Mouse (Mus musculus) gastrocnemius, postnatal 10 days (tissue): ENCODE measurements around the gene Mecr. TPM values are rescaled to one million over a fixed set of nuclear protein-coding genes. Genes with fewer than 3 reads are reported as not detected.
"Not testable (repeated sequence)": the region's sequence is repeated elsewhere in the genome, so short reads cannot be mapped to it uniquely, and the experiment has no call there.

Experiments used
- DNase-seq: peaks from one replicate; pipeline ENCODE4 v3.0.0; 2021; ENCODE audit warnings: mixed read lengths
- long read RNA-seq, 2 experiments: library from polyadenylated mRNA; stranded (forward); transcript quantifications; one replicate each; pipeline ENCODE4 v2.0.0; 2021
- total RNA-seq, 2 experiments: library from RNA; stranded (reverse); gene quantifications; 2 replicates each; pipeline ENCODE4 v1.2.3; 2021

The Mecr gene
- total RNA-seq, result 10 to 100 TPM; 19.0 to 22.4 TPM
- long read RNA-seq, experiment 1, transcript Mecr-201 (10 exons, 1,337 nt), result major isoform, 17 of 18 reads
- long read RNA-seq, experiment 1, partial matches to known transcripts, result 0 of 18 reads
- long read RNA-seq, experiment 1, other reads (novel, unspliced or antisense), result 1 of 18 reads
- long read RNA-seq, experiment 2, transcript Mecr-201 (10 exons, 1,337 nt), result major isoform, 17 of 21 reads
- long read RNA-seq, experiment 2, partial matches to known transcripts, result 0 of 21 reads
- long read RNA-seq, experiment 2, other reads (novel, unspliced or antisense), result 3 of 21 reads

DNA sequence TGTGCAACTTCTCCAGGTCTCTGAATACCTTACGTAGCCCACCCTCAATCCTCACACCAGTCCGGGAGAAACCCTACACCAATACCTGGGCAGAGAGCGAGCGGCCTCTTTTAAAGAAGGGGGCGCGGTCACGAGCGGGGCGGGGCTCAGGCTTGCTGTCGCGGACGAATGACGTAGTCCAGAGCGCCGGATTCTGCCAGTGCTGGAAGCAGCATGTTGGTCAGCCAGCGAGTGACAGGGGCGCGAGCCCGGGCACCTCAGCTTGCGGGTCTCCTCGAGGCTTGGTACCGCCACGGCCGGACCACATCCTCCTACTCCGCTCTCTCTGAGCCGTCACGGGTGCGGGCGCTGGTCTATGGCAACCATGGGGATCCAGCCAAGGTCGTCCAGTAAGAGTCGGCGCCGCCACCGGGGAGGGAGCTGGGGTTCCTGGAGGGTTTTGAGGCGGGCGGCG is at the start of gene Mecr:
Gene Mecr (plus strand): TSS at position 181 of the 454 bp plus-strand sequence.
- DNase-seq, result peak; percentile 96

GRCm38 (mm10) chr4:131796312-131797080 is 46.8 kb upstream of the Mecr start:
- DNase-seq, result no peak

DNA sequence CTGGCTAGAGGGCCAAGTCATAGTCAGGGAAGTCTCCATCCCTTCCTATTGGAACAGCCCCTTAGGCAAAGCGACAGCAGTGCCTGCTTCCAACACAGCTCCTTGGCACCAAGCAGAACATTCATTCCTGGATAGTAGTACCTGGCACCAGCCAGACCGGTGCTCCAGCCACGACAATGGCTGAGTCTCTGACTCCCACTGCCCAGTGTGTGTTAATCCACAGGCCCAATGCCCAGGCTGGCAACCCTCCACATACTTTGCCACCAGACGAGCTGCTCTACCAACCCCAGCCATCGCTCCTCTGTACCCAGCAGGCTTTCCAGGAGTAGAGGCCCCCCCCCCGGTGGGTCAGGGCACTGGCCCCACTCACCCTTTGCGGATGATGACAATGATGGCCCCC is 45.8 kb upstream of the Mecr start:
- DNase-seq, result peak; percentile 52

DNA sequence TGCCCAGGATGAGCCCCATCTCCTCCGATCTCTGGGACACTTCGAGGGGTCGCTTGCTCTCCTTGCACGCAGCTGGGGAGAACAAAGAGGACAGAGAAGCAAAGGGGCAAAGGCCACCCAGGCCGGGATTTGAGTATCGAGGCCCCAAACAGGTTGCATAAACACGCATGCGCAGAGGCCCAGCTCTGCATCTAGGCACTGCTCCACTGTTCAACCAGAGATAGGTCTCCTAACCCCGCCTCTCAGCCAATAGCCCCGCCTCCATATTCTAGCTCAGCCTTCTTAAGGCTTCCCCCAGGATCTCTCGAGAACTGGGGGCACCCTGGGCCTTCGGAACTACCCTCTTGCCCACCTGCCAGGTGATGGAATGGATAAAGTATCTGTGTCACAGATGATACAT is 45.4 kb upstream of the Mecr start:
- no peak for DNase-seq

- no peak for DNase-seq
These were observed 44.3 kb upstream of the Mecr start for GRCm38 (mm10) chr4:131798968-131799367.

- no peak for DNase-seq
These were observed 39.4 kb upstream of the Mecr start for GRCm38 (mm10) chr4:131803846-131804245.

DNA sequence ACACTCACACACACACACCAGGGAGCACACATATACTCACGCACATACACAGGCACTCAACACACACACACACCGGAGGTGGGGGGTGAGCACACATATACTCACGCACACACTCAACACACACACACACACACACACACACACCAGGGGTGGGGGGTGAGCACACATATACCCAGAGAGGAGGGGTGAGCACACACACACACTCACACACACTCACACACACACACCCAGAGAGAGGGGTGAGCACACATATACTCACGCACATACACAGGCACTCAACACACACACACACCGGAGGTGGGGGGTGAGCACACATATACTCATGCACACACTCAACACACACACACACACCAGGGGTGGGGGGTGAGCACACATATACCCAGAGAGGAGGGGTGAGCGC is 38.5 kb upstream of the Mecr start:
- not testable (repeated sequence) for DNase-seq

DNA sequence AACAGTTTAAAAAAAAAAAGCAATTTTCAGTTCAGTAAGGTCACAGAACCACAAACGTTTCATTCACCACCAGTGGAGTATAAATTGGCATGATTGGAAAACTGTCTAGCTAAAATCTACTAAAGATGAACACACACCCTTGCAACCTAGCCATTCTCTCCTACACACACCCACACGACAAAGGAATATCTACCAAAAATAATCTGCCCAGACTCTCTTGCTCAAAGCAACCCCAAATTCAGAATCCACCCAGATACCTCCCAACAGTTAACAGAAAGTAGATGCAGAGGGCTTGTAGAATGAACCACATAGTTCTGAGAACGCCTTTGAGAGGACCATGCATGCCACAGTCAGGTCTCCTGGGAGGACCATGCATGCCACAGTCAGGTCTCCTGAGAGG is 38.0 kb upstream of the Mecr start:
- no peak for DNase-seq

DNA sequence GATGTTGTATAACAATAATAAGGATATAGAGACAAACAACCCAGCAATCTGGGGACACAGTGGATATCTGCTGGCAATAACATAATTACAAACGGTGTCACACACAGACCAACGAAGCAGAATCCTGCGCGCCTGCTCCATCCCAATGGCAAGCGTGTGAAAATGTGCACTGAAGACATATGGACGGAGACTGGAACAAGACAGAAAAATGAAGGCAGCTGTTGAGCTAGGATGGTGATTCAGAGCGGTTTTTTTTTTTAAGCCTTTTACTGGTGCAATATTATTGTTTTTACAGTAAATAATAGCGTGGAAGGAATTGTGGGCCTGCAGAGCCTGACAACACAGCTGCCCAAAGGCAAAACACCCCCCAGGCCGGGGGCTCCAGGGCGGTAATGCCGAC is 30.8 kb upstream of the Mecr start:
- DNase-seq, result no peak

GRCm38 (mm10) chr4:131813798-131814197 is 29.5 kb upstream of the Mecr start:
- no peak for DNase-seq

DNA sequence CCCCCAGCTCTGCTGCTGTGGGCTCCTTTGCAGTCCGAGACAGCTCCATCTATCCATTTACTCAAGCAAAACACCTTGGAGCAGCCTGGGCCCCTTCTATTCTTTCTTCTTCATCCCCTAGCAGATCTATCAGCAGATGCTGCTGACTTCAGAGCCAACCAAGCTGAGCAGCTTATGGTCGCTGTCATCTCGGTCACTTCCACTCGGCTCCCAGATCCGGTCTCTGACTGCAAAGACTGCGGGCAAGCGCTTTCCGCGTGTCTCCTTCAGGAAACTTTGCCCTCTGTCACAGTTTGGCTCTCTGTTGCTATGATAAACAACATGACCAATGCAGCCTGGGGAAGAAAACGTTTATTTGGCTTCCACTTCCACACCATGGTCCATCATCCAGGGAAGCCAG is 28.4 kb upstream of the Mecr start:
- no peak for DNase-seq

- no peak for DNase-seq
These were observed 27.5 kb upstream of the Mecr start for GRCm38 (mm10) chr4:131815774-131816173.

- no peak for DNase-seq
These were observed 24.3 kb upstream of the Mecr start for GRCm38 (mm10) chr4:131818926-131819325.

GRCm38 (mm10) chr4:131821161-131821731 is 22.0 kb upstream of the Mecr start:
- DNase-seq, result no peak

DNA sequence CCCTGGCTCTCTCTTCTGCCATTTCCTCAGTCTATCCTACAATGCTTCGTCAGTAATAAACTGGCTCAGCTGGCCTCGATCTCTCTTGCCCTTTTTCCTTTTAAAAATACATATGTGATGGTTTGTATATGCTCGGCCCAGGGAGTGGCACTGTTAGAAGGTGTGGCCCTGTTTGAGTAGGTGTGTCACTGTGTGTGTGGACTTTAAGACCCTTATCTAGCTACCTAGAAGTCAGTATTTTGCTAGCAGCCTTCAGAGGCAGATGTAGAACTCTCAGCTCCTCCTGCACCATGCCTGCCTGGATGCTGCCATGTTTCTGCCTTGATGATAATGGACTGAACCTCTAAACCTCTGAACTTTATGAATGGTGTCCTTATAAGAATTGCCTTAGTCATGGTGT is 20.7 kb upstream of the Mecr start:
- DNase-seq, result no peak

DNA sequence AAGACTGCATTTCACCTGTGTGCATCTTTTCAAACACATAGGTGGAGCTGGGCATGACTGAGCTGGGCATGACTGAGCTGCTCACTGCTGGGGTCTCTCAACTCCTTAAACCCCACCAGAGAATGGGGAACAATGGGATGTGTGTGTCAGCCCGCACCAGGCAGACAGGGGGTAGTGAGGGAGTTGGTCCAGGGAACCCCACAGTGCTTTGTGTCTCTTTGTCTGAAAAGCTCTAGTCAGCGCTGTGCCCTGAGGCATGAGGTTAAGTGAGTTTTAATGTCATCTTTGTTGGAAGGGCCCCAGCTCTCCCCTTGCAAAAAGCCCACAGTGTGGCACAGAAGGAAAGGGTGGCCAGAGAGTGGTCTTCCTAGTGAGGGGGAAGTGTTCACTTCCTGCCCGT is 18.3 kb upstream of the Mecr start:
- no peak for DNase-seq

- DNase-seq, result peak; percentile 36
These were observed 17.4 kb upstream of the Mecr start for GRCm38 (mm10) chr4:131825830-131826229.

DNA sequence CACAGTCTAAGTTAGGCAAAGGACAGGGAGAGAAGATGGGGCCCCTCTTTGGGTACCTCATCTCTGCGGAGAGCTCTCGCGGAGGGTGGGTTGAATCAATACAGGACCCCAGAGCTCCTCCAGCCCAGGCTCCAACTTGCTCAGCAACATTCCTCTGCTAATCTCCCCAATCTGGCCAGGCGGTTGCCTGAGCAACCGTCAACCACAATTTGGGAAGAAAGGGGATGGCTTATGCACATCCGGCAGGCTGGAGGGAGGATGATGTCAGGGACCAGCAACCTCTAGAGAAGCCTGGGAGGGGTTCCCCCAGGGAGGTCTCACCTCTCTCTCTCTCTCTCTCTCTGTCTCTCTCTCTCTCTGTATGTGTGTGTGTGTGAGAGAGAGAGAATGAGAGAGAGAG is 16.4 kb upstream of the Mecr start:
- DNase-seq, result no peak

DNA sequence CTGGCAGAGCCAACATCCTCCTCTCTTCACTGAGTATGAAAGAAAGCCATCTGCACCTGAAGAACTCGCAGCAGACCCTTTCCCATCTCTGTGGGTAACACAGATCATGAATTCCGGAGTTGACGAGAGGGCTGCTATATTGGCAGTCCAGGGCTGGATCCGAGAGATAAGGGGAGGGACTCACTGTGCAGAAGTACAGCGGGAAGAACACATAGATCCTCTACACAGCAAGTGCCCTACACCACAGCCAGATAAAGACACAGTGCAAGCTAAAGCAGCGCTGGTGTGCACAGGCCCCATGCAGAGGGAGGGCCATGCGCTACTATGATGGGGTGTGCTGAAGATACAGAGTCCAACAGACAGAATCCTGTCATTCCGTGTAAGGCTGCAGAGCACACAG is 14.1 kb upstream of the Mecr start:
- DNase-seq, result no peak

DNA sequence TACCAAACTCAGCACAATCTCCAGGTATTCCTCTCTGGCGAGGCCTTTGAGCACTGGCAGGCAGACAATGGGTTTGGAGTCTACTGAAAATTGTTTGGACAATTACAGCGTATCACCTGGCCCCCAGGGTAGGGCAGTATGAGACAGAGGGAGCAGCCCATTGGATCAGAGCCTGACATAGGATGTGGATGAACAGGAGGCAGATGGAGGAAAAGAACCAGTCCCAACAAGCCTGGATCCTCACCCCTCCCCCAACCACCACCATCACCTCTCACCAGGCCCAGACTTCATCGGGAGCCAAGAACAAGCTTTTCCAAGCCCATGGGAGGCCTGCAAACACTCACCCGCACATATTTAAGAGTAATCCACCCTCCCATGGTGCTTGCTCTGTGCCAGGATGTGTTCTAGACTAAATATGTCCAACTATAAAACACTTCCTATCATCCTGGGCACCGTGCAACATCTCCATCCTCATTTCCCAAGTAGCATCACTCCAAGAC is 11.7 kb upstream of the Mecr start:
- DNase-seq, result no peak

- no peak for DNase-seq
These were observed 10.4 kb upstream of the Mecr start for GRCm38 (mm10) chr4:131832759-131833407.

DNA sequence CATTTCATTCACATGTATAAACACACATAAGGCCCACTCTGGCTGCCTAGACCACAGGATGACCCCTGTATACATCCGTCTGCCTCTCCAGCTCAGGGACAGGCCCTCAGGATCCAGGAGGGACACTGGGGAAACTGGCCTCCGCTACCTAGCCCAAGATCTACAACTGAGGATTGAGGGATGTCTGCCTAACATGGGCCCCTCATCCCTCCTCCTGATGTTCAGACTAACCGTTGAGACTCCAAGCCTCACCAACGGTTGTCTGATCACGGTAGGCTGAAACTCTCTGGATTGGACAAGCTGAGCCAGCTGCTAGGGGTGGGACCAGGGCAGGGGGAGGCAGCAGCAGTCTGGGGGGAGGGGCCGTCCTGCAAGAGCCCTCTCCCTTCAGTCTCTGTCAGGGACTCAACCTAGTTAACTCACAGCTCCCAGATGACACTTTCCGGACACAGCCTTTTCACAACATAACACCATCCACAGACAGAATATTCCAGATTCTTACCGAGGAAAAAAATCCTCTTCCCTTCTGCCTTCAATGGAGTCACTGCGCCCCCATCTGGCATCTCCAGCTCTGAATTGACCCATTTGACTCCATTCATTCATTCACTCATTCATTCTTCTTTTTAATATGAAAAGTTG is 9.2 kb upstream of the Mecr start:
- DNase-seq, result peak; percentile 22
